Mouse (Mus musculus) limb, embryonic 12.5 days (tissue): ENCODE measurements at regions not wholly inside any gene's neighbourhood (a gene's known extent, or its start where the extent isn't known, plus 50 kb on each side); places are given as distances from the start of the nearest gene placed in this dataset.
"Not testable (repeated sequence)": the region's sequence is repeated elsewhere in the genome, so short reads cannot be mapped to it uniquely, and the experiment has no call there.

Source experiments
- ATAC-seq: fragments of 200-750 bp; cut with Nextera tagmentation; 2 replicates; pipeline ENCODE4 v1.8.0; 2017; ENCODE audit warnings: low read depth, moderate TSS enrichment; ENCODE audit not compliant: insufficient number of reproducible peaks, insufficient read depth, low FRiP score, low TSS enrichment
- H3K27ac ChIP-seq: fragments of 300-500 bp; sonication (generic); 2 replicates; pipeline ENCODE4 v1.5.1; 2016; ENCODE audit warnings: mild to moderate bottlenecking, moderate library complexity
- H3K27me3 ChIP-seq: fragments of 300-500 bp; sonication (generic); 2 replicates; pipeline ENCODE4 v1.6.1; 2016; ENCODE audit warnings: mild to moderate bottlenecking, moderate library complexity
- H3K36me3 ChIP-seq: fragments of 300-500 bp; sonication (generic); 2 replicates; pipeline ENCODE4 v1.6.1; 2016; ENCODE audit warnings: mild to moderate bottlenecking, moderate library complexity
- H3K4me1 ChIP-seq: fragments of 300-500 bp; sonication (generic); replicated peaks from 2 replicates; pipeline ENCODE4 v1.6.1; 2016
- H3K4me2 ChIP-seq: fragments of 300-500 bp; sonication (generic); 2 replicates; pipeline ENCODE4 v1.6.1; 2016; ENCODE audit warnings: mild to moderate bottlenecking, moderate library complexity
- H3K4me3 ChIP-seq: fragments of 300-500 bp; sonication (generic); replicated peaks from 2 replicates; pipeline ENCODE4 v1.5.1; 2016; ENCODE audit warnings: mild to moderate bottlenecking
- H3K9ac ChIP-seq: fragments of 300-500 bp; sonication (generic); replicated peaks from 2 replicates; pipeline ENCODE4 v1.6.1; 2016; ENCODE audit warnings: mild to moderate bottlenecking, moderate library complexity
- H3K9me3 ChIP-seq: fragments of 300-500 bp; sonication (generic); 2 replicates; pipeline ENCODE4 v1.6.1; 2016; ENCODE audit warnings: mild to moderate bottlenecking, moderate library complexity
- WGBS: fragments of 180-500 bp; shearing (Covaris S2); methylation state at CpG from one replicate; pipeline ENCODE4 v1.1.7; 2016; 5-methylcytosine and 5-hydroxymethylcytosine counted together

DNA sequence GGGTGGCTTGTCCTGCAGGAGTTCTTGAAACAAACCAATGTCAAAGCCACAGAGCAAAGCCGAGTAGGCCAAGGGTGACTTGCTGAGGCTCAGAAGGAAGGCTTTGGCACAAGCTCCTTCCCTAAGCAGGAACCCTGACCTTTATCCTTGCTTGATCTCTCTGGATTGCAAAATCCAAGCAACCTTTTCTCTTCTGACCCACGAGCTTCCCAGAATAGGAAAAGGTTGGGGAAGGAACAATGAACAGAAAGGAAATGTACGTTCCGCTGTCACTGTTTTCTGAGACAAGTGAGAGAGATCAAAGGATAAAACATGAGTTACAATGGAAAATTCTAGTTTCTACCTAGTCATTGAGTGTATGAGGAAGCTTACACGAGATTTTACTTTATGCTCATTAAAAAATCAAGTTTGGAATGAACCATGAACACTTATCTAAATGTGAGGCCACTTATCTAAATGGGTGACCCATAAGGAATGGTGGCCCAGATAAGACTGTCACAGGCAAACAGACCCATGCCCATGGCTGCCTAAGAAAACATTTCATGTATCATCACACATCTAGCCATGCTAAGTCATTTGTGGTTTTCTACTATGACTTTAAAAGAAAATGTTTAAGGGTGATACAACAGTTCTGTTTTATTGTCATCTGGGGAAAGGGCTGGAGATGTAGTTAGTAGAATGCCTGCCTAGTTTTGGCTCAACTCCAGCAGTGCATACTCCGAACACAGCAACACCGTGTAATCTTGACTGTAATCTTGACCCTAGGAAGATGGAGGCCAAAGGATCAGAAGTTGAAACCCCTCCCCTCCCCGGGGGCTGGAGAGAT, 80.7 kb upstream of the Tbl1xr1 start:
- no peaks in the 10 kb centered on the region for H3K27me3 ChIP-seq
- no peak overlapping the region for H3K4me2 ChIP-seq
- H3K4me3 ChIP-seq = no peak overlapping the region
- WGBS = 77% methylated on average over 8 of the region's 8 CpGs
- no peak for ATAC-seq
- H3K9ac ChIP-seq = no peak overlapping the region
- no peaks in the 10 kb centered on the region for H3K9me3 ChIP-seq
- peaks cover under 1% of the 10 kb centered on the region; the same call in 1 of the 2 replicates for H3K4me1 ChIP-seq
- H3K36me3 ChIP-seq = no peaks in the 10 kb centered on the region
- no peak overlapping the region for H3K27ac ChIP-seq

- H3K4me3 ChIP-seq = no peak overlapping the region
- H3K4me2 ChIP-seq = no peak overlapping the region
- H3K27me3 ChIP-seq = no peaks in the 10 kb centered on the region
- no peak for ATAC-seq
- H3K9me3 ChIP-seq = no peaks in the 10 kb centered on the region
- H3K9ac ChIP-seq = no peak overlapping the region
- WGBS = 86% methylated on average over 3 of the region's 3 CpGs
- H3K4me1 ChIP-seq = no peaks in the 10 kb centered on the region
- no peaks in the 10 kb centered on the region for H3K36me3 ChIP-seq
- H3K27ac ChIP-seq = no peak overlapping the region
Observed at GRCm38 (mm10) chr3:21997387-21997786, 79.1 kb upstream of the Tbl1xr1 start.

DNA sequence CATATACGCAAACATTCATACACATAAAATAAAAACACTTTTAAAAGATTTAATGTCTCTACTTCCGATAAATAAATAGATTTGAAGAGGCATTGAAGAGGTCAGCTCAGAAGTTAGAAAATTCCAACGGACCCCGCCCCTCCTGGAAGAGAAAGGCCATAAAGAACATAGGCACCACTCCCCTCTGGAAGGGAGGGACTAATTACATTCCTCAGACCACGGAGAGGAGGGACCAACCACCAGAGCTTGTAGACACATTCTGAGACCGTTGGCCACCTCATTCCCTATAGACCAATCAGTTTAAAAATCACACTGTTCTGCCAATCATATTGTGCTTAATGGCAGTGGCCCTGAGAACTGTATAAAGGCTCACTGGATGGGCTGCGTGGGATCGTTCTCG, 71.0 kb upstream of the Tbl1xr1 start:
- H3K27ac ChIP-seq = no peak overlapping the region
- no peaks in the 10 kb centered on the region for H3K9me3 ChIP-seq
- H3K36me3 ChIP-seq = no peaks in the 10 kb centered on the region
- H3K27me3 ChIP-seq = no peaks in the 10 kb centered on the region
- H3K9ac ChIP-seq = no peak overlapping the region
- no peak for ATAC-seq
- no peak overlapping the region for H3K4me2 ChIP-seq
- H3K4me1 ChIP-seq = no peaks in the 10 kb centered on the region
- no peak overlapping the region for H3K4me3 ChIP-seq
- WGBS = 80% methylated on average over 9 of the region's 9 CpGs

- no peak overlapping the region for H3K9ac ChIP-seq
- no peaks in the 10 kb centered on the region for H3K36me3 ChIP-seq
- ATAC-seq = no peak
- no peaks in the 10 kb centered on the region for H3K27me3 ChIP-seq
- 96% methylated on average over 1 of the region's 1 CpGs for WGBS
- no peak overlapping the region for H3K27ac ChIP-seq
- H3K4me2 ChIP-seq = no peak overlapping the region
- no peak overlapping the region for H3K4me3 ChIP-seq
- no peaks in the 10 kb centered on the region for H3K9me3 ChIP-seq
- H3K4me1 ChIP-seq = no peaks in the 10 kb centered on the region
Observed at GRCm38 (mm10) chr3:22006113-22006512, 70.3 kb upstream of the Tbl1xr1 start.

DNA sequence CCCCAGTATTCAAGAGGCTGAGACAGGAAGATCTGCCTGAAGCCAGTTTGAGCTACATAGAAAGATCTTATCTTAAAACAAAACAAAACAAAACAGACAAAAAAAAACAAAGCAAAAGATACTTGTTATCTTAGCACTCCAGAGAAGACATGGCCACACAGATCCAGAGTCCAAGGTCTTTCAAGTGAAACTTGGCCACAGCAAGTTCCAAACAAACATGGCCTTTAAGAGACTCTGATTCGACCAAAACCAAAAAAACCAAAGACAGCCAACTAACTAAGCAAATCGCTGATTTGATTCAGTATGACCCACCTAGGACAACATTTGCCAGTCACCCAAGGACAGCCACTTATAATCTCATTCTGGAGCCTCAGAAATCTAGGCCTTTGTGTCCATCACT, 69.8 kb upstream of the Tbl1xr1 start:
- Histone ChIP-seq H3K4me1 (no peaks in the 10 kb centered on the region), H3K36me3 (no peaks in the 10 kb centered on the region), H3K27me3 (no peaks in the 10 kb centered on the region), H3K9ac (no peak overlapping the region), H3K4me2 (no peak overlapping the region), H3K27ac (no peak overlapping the region), H3K4me3 (no peak overlapping the region), H3K9me3 (no peaks in the 10 kb centered on the region)
- no peak for ATAC-seq
- 90% methylated on average over 2 of the region's 2 CpGs for WGBS

DNA sequence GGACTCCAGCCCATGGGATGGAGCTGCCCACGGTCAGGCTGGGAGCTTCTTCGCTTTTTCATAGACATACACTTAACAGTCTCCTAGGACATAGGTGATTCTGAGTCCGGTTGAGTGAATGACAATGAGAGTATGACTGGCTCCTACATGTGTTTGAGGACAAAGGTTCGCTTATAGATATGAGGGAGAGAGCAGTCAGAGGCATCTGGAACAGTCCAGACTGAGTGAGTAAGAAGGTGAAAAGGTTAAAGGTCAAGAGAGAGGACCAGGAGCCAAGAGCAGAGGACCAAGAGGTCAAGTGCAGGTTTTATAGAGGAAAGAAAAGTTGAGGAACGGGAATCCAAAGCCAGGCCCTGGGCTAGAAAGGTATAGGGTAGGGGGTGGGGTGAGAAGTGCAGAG, 68.7 kb upstream of the Tbl1xr1 start:
- Histone ChIP-seq H3K4me3 (no peak overlapping the region), H3K36me3 (no peaks in the 10 kb centered on the region), H3K4me2 (no peak overlapping the region), H3K27me3 (no peaks in the 10 kb centered on the region), H3K9me3 (no peaks in the 10 kb centered on the region), H3K9ac (no peak overlapping the region), H3K4me1 (no peaks in the 10 kb centered on the region), H3K27ac (no peak overlapping the region)
- 83% methylated on average over 5 of the region's 5 CpGs for WGBS
- no peak for ATAC-seq

DNA sequence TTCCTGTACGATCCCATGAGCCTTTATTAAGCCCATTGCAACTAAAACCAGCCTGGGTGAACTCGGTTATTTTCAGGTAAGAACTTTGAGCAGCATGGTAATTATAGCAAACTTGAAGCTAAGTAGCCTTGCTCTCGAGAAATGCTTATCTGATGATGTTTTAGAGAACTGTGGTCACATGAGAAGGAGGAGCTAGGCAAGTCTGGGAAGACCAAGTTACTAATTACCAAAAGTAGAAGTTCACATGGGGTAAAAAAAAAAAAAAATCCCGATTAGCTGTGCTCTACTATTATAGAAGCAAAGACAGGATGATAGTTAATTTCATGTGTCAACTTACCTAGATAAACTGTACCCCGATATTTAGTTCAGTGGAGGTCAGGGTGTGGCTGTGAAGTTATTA, 68.0 kb upstream of the Tbl1xr1 start:
- no peak overlapping the region for H3K27ac ChIP-seq
- no peak overlapping the region for H3K4me2 ChIP-seq
- WGBS = 83% methylated on average over 5 of the region's 5 CpGs
- H3K9me3 ChIP-seq = no peaks in the 10 kb centered on the region
- no peaks in the 10 kb centered on the region for H3K36me3 ChIP-seq
- H3K4me1 ChIP-seq = no peaks in the 10 kb centered on the region
- no peak overlapping the region for H3K4me3 ChIP-seq
- H3K9ac ChIP-seq = no peak overlapping the region
- H3K27me3 ChIP-seq = no peaks in the 10 kb centered on the region
- ATAC-seq = no peak

DNA sequence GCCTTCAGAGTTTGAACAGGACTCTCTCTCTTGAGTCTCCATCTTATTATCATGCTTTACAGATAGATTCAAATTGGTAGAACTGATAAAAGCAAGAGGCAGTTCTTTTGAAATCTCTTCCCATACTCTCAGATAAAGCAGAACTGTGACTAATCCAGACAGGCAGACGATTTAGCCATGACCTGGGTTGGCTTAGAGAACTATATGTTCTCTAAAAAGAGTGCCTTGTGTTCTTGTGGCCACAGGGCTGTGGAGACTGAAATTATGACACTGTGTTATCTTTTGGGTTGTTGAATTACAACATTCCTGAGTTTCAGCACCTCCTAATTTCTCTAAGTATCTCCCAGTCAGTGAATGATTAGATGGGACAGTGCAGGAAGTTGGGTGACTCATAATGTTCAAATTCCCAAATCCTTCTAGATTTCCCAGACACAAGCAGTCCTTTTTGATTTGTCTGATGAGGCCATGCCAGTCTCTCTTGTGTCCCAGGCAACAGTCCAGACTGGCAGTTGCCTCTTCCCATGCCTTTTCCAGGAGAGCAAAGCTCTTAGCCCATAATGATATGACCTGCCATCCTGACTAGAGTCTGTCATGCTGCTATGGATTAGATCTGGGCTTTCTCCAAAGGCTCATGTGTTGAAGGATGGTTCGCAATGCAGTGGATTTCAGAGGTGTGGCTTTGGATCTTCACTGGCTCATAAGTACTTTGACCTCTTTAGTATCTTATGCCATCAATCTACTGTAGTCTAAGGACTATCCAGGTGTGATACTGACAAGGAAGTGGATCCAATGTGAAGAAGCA, 66.4 kb upstream of the Tbl1xr1 start:
- Histone ChIP-seq H3K27ac (no peak overlapping the region), H3K36me3 (no peaks in the 10 kb centered on the region), H3K9ac (no peak overlapping the region), H3K9me3 (no peaks in the 10 kb centered on the region), H3K4me2 (no peak overlapping the region), H3K4me1 (no peaks in the 10 kb centered on the region), H3K4me3 (no peak overlapping the region), H3K27me3 (no peaks in the 10 kb centered on the region)
- 81% methylated on average over 2 of the region's 2 CpGs for WGBS
- ATAC-seq = no peak

DNA sequence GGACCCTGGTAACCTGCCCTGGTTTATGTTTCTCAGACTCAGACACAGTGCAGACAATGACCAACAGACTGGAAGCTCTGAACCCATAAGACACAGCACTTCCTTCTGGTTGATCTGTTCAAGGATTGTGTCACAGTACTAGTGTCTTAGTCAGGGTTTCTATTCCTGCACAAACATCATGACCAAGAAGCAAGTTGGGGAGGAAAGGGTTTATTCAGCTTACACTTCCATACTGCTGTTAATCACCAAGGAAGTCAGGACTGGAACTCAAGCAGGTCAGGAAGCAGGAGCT, 65.8 kb upstream of the Tbl1xr1 start:
- not testable (repeated sequence) for ATAC-seq, H3K4me3 ChIP-seq, H3K4me2 ChIP-seq, H3K36me3 ChIP-seq, H3K4me1 ChIP-seq, H3K27me3 ChIP-seq, H3K9me3 ChIP-seq, H3K27ac ChIP-seq, H3K9ac ChIP-seq

DNA sequence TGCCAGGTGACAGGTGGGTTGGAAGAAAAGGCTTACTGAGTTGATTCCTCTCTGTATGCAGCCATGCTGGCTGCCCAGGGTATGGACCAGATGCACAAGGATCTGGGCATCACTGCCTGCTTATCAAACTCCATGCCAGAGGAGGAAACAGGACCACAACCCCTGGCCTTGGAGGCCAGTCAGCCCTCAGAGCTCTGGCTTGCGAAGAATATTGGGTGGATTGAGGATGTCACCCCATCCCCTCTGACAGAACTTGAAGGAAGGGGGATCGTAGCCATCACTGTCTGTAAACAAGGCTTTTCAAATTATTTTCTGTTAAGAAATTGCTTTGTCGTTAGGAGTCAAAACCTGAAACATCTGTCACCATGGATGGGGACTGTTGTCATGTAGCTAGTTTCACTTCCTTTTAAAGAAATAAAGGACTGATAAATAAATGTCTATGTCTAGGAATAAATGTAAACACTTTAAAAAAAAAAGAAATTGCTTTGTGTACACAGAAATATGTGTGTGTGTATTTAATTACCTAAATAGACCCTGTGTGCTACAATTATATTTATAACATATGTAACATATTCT, 55.0 kb upstream of the Tbl1xr1 start:
- Histone ChIP-seq H3K4me2 (no peak overlapping the region), H3K27me3 (no peaks in the 10 kb centered on the region), H3K27ac (no peak overlapping the region), H3K4me1 (peaks cover 31% of the 10 kb centered on the region), H3K9me3 (no peaks in the 10 kb centered on the region), H3K4me3 (no peak overlapping the region), H3K9ac (no peak overlapping the region), H3K36me3 (no peaks in the 10 kb centered on the region)
- 78% methylated on average over 3 of the region's 3 CpGs for WGBS
- no peak for ATAC-seq

GRCm38 (mm10) chr3:22022418-22022817, 54.0 kb upstream of the Tbl1xr1 start:
- H3K36me3 ChIP-seq = no peaks in the 10 kb centered on the region
- H3K4me1 ChIP-seq = peaks cover 31% of the 10 kb centered on the region
- ATAC-seq = no peak
- H3K4me3 ChIP-seq = no peak overlapping the region
- no peak overlapping the region for H3K27ac ChIP-seq
- H3K9me3 ChIP-seq = no peaks in the 10 kb centered on the region
- no peak overlapping the region for H3K4me2 ChIP-seq
- no peaks in the 10 kb centered on the region for H3K27me3 ChIP-seq
- no peak overlapping the region for H3K9ac ChIP-seq
- 67% methylated on average over 2 of the region's 2 CpGs for WGBS
